In the genomic region with DNA sequence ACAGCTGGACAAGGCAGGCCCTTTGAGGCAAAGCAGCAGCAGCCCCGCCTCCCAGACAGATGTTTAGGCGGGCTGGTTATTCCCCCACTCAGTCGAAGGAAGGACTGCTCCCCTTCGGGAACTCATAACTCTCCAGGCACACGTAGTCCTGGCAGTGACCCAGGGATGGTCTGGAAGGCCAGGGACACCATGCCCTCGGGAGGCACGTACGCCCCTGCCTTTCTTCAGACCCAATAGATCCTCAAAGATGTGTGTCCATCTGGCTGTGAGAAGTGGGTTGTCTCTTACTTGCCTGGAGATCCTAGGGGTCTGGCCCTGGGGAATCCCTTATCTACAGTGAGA, we compare ENCODE assay signal across 9 mouse cellular contexts. TPM values are rescaled to one million over a fixed set of nuclear protein-coding genes. Genes with fewer than 3 reads are reported as not detected.
DNase-seq lines count a peak whose midpoint lies in the region; ATAC-seq and TF ChIP-seq lines count a peak whose summit lies in the region.
"Had no signal": no experiment of that assay in that cellular context is flagged by ENCODE, and none has a peak within 500 bp of the region (broad histone marks: within the 10 kb centered on the region; RNA-seq: fewer than 3 reads in every experiment).

No protein-coding gene starts in this region.

- peak overlapping the region; percentile 55 for H3K4me2 ChIP-seq in limb, embryonic 14.5 days (replicated peaks; ENCODE audit: low read depth, low read length, severe bottlenecking)
- H3K4me2 ChIP-seq in stomach, embryonic 15.5 days: peak overlapping the region; percentile 83

- 0 out of 2 replicates have a peak, but pooled peaks have one; percentile 2 for TF ChIP-seq POLR2A in limb, embryonic 14.5 days (IDR thresholded peaks at IDR 0.05; ENCODE audit: borderline replicate concordance, extremely low read depth, insufficient read depth, insufficient read length)

- 4% methylated on average over 8 of the region's 8 CpGs for WGBS in limb, embryonic 14.5 days
- WGBS in stomach, embryonic 15.5 days: 6% methylated on average over 8 of the region's 8 CpGs

- H3K27ac ChIP-seq in limb, embryonic 14.5 days (replicated peaks; ENCODE audit: low read depth, low read length): peak overlapping the region; percentile 84
- H3K27ac ChIP-seq in stomach, embryonic 15.5 days: peak overlapping the region; percentile 93

- peak overlapping the region; percentile 31; the same call in 1 of the 2 replicates for H3K9ac ChIP-seq in limb, embryonic 14.5 days (ENCODE audit: low read depth, low read length, severe bottlenecking)
- no peak overlapping the region for H3K9ac ChIP-seq in stomach, embryonic 15.5 days

- ATAC-seq in cerebellum, adult (ENCODE audit: insufficient number of reproducible peaks, low FRiP score, low TSS enrichment): 0 out of 2 replicates have a peak, but pooled peaks have one; percentile 9
- ATAC-seq in megakaryocyte, adult 5-6 weeks (ENCODE audit: poor library complexity, severe bottlenecking): no peak
- no peak for ATAC-seq in limb, embryonic 14.5 days (ENCODE audit: low FRiP score, low read depth)
- ATAC-seq in stomach, embryonic 15.5 days (ENCODE audit: insufficient read depth, low FRiP score, low read depth): no peak
- ATAC-seq in megakaryocyte progenitor cell, adult 5-6 weeks (replicated peaks; ENCODE audit: poor library complexity): no peak

- no peaks in the 10 kb centered on the region for H3K27me3 ChIP-seq in megakaryocyte, embryonic 14.5 days (replicated peaks)
- H3K27me3 ChIP-seq in limb, embryonic 14.5 days (ENCODE audit: control insufficient read depth, insufficient read depth, low read length): no peaks in the 10 kb centered on the region
- H3K27me3 ChIP-seq in stomach, embryonic 15.5 days (replicated peaks): no peaks in the 10 kb centered on the region

- DNase-seq in cerebellum, adult 9-11 months: no peak
- DNase-seq in limb, embryonic 14.5 days (ENCODE audit: low spot score): no peak
- no peak for DNase-seq in natural killer cell, adult 2 months (ENCODE audit: low spot score in 2 of 2)

- peaks cover 40% of the 10 kb centered on the region for H3K36me3 ChIP-seq in megakaryocyte, embryonic 14.5 days (replicated peaks; ENCODE audit: low read length)
- peaks cover 22% of the 10 kb centered on the region for H3K36me3 ChIP-seq in limb, embryonic 14.5 days (ENCODE audit: control insufficient read depth, insufficient read depth, low read length)
- no peaks in the 10 kb centered on the region for H3K36me3 ChIP-seq in stomach, embryonic 15.5 days

- peaks cover 67% of the 10 kb centered on the region for H3K4me1 ChIP-seq in megakaryocyte, embryonic 14.5 days
- peaks cover 18% of the 10 kb centered on the region for H3K4me1 ChIP-seq in limb, embryonic 14.5 days (ENCODE audit: control insufficient read depth, insufficient read depth, low read length)
- H3K4me1 ChIP-seq in stomach, embryonic 15.5 days: peaks cover 45% of the 10 kb centered on the region

- H3K4me3 ChIP-seq in megakaryocyte, embryonic 14.5 days (replicated peaks): peak overlapping the region; percentile 99
- H3K4me3 ChIP-seq in limb, embryonic 14.5 days (replicated peaks; ENCODE audit: low read length): peak overlapping the region; percentile 65
- peak overlapping the region; percentile 62 for H3K4me3 ChIP-seq in stomach, embryonic 15.5 days (replicated peaks)

- H3K9me3 ChIP-seq in megakaryocyte, embryonic 14.5 days: no peaks in the 10 kb centered on the region
- H3K9me3 ChIP-seq in limb, embryonic 14.5 days (ENCODE audit: control insufficient read depth, low read length): no peaks in the 10 kb centered on the region
- no peaks in the 10 kb centered on the region for H3K9me3 ChIP-seq in stomach, embryonic 15.5 days

RNA-seq across cellular contexts. Expression of a gene that starts 6.4 kb away (rescaled TPM):
- polyA plus RNA-seq in megakaryocyte, embryonic 14.5 days (2012; ENCODE audit: insufficient read depth, low replicate concordance): 3.6 and 11.1 TPM in 2 replicates
- 3.9 and 4.1 TPM in 2 replicates for total RNA-seq in megakaryocyte, adult 5-6 weeks (2015)
- total RNA-seq in megakaryocyte, adult 5-6 weeks (2017): 2.2 and 4.1 TPM in 2 replicates
- 40.0 and 44.8 TPM in 2 replicates for polyA plus RNA-seq in limb, embryonic 14.5 days (2012; rRNA removed)
- polyA plus RNA-seq in limb, embryonic 14.5 days (2014; fragmentation: Nextera tagmentation; extraction: Ambion mirVana): 30.9 and 31.7 TPM in 2 replicates
- 67.7 and 73.3 TPM in 2 replicates for polyA plus RNA-seq in stomach, embryonic 15.5 days (2015; fragmentation: Nextera tagmentation; extraction: Ambion mirVana)
- 3.2 and 4.3 TPM in 2 replicates for total RNA-seq in megakaryocyte progenitor cell, adult 5-6 weeks (2015)
- total RNA-seq in megakaryocyte progenitor cell, adult 5-6 weeks (2017): 2.2 and 6.6 TPM in 2 replicates

RNA-seq across cellular contexts. Expression of a gene that starts 6.5 kb away (rescaled TPM):
- polyA plus RNA-seq in megakaryocyte, embryonic 14.5 days (2012; ENCODE audit: insufficient read depth, low replicate concordance): 82.9 and 114 TPM in 2 replicates
- 42.8 and 48.9 TPM in 2 replicates for total RNA-seq in megakaryocyte, adult 5-6 weeks (2015)
- 48.7 and 63.5 TPM in 2 replicates for total RNA-seq in megakaryocyte, adult 5-6 weeks (2017)
- polyA plus RNA-seq in limb, embryonic 14.5 days (2012; rRNA removed): 37.6 and 42.6 TPM in 2 replicates
- 65.9 and 72.7 TPM in 2 replicates for polyA plus RNA-seq in limb, embryonic 14.5 days (2014; fragmentation: Nextera tagmentation; extraction: Ambion mirVana)
- polyA plus RNA-seq in stomach, embryonic 15.5 days (2015; fragmentation: Nextera tagmentation; extraction: Ambion mirVana): 58.8 and 63.4 TPM in 2 replicates
- total RNA-seq in megakaryocyte progenitor cell, adult 5-6 weeks (2015): 51.0 and 53.0 TPM in 2 replicates
- 60.4 and 62.2 TPM in 2 replicates for total RNA-seq in megakaryocyte progenitor cell, adult 5-6 weeks (2017)

RNA-seq across cellular contexts. Expression of a gene that starts 8.2 kb away (rescaled TPM):
- 0.57 TPM in 1 of 2 replicates, not detected in the other for polyA plus RNA-seq in megakaryocyte, embryonic 14.5 days (2012; ENCODE audit: insufficient read depth, low replicate concordance)
- 0.36 TPM in 1 of 2 replicates, not detected in the other for total RNA-seq in megakaryocyte, adult 5-6 weeks (2015)
- 0.04 TPM in 1 of 2 replicates, not detected in the other for total RNA-seq in megakaryocyte, adult 5-6 weeks (2017)
- polyA plus RNA-seq in limb, embryonic 14.5 days (2012; rRNA removed): 6.6 and 6.9 TPM in 2 replicates
- polyA plus RNA-seq in limb, embryonic 14.5 days (2014; fragmentation: Nextera tagmentation; extraction: Ambion mirVana): 0.95 and 1.7 TPM in 2 replicates
- polyA plus RNA-seq in stomach, embryonic 15.5 days (2015; fragmentation: Nextera tagmentation; extraction: Ambion mirVana): 2.8 and 2.9 TPM in 2 replicates
- total RNA-seq in megakaryocyte progenitor cell, adult 5-6 weeks (2015): 0.20 and 0.89 TPM in 2 replicates
- 0.10 TPM in 1 of 2 replicates, not detected in the other for total RNA-seq in megakaryocyte progenitor cell, adult 5-6 weeks (2017)
- total RNA-seq: left cerebral cortex, postnatal 25 days had no signal

RNA-seq across cellular contexts. Expression of a gene that starts 28.1 kb away (rescaled TPM):
- 12.2 and 18.5 TPM in 2 replicates for polyA plus RNA-seq in megakaryocyte, embryonic 14.5 days (2012; ENCODE audit: insufficient read depth, low replicate concordance)
- total RNA-seq in megakaryocyte, adult 5-6 weeks (2015): 2.1 and 2.2 TPM in 2 replicates
- total RNA-seq in megakaryocyte, adult 5-6 weeks (2017): 1.3 and 4.3 TPM in 2 replicates
- 14.8 and 17.8 TPM in 2 replicates for polyA plus RNA-seq in limb, embryonic 14.5 days (2012; rRNA removed)
- polyA plus RNA-seq in limb, embryonic 14.5 days (2014; fragmentation: Nextera tagmentation; extraction: Ambion mirVana): 5.8 and 8.3 TPM in 2 replicates
- 5.4 and 7.2 TPM in 2 replicates for polyA plus RNA-seq in stomach, embryonic 15.5 days (2015; fragmentation: Nextera tagmentation; extraction: Ambion mirVana)
- total RNA-seq in megakaryocyte progenitor cell, adult 5-6 weeks (2015): 0.39 and 0.84 TPM in 2 replicates
- total RNA-seq in megakaryocyte progenitor cell, adult 5-6 weeks (2017): 0.50 and 3.4 TPM in 2 replicates

RNA-seq across cellular contexts. Expression of a gene that starts 28.3 kb away (rescaled TPM):
- polyA plus RNA-seq in megakaryocyte, embryonic 14.5 days (2012; ENCODE audit: insufficient read depth, low replicate concordance): 51.3 and 84.0 TPM in 2 replicates
- 29.0 and 40.0 TPM in 2 replicates for total RNA-seq in megakaryocyte, adult 5-6 weeks (2015)
- total RNA-seq in megakaryocyte, adult 5-6 weeks (2017): 20.7 and 27.1 TPM in 2 replicates
- 111 and 112 TPM in 2 replicates for polyA plus RNA-seq in limb, embryonic 14.5 days (2012; rRNA removed)
- 136 and 143 TPM in 2 replicates for polyA plus RNA-seq in limb, embryonic 14.5 days (2014; fragmentation: Nextera tagmentation; extraction: Ambion mirVana)
- 113 and 123 TPM in 2 replicates for polyA plus RNA-seq in stomach, embryonic 15.5 days (2015; fragmentation: Nextera tagmentation; extraction: Ambion mirVana)
- total RNA-seq in megakaryocyte progenitor cell, adult 5-6 weeks (2015): 30.5 and 40.6 TPM in 2 replicates
- 19.9 and 23.7 TPM in 2 replicates for total RNA-seq in megakaryocyte progenitor cell, adult 5-6 weeks (2017)
